Mouse (Mus musculus): ENCODE results near the gene Ism1. TPM values are rescaled to one million over a fixed set of nuclear protein-coding genes. Genes with fewer than 3 reads are reported as not detected.

Gene Ism1
- 0.16 TPM in 1 of 2 replicates, not detected in the other for total RNA-seq (2023)

GRCm38 (mm10) chr2:139677809-139678274 lies at the start of gene Ism1:
Gene Ism1, plus strand, starts transcription at chr2:139678178.

Other genes starting within 250 kb of the Ism1 start
- gene Sptlc3, start 184.3 kb upstream of the Ism1 start, total RNA-seq (2023): not detected in 2 replicates

Data from neutrophil, adult 65 days (primary cell).